Mouse (Mus musculus) T-helper 2 cell (primary cell): ENCODE data around the gene Chpf2.

Source experiments
- in situ Hi-C: fragments of 300-600 bp; cut with MboI, MseI; formaldehyde crosslinking; loops from one replicate; pipeline ENCODE4 v1.15.1; 2025; ENCODE audit warnings: high pct_unique_total_duplicates

Chpf2 gene

DNA sequence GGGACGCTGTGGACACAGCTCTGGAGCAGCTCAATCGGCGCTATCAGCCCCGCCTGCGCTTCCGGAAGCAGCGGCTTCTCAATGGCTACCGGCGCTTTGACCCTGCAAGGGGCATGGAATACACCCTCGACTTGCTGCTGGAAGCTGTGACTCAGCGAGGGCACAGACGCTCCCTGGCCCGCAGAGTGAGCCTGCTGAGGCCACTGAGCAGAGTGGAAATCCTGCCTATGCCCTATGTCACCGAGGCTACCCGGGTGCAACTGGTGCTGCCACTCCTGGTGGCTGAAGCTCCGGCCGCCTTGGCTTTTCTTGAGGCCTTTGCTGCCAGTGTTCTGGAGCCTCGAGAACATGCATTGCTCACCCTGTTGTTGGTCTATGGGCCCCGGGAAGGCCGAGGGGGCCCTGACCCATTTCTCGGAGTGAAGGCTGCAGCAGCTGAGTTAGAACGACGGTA is 4.8 kb downstream of the Chpf2 start:
- in situ Hi-C loops = no loop called here

DNA sequence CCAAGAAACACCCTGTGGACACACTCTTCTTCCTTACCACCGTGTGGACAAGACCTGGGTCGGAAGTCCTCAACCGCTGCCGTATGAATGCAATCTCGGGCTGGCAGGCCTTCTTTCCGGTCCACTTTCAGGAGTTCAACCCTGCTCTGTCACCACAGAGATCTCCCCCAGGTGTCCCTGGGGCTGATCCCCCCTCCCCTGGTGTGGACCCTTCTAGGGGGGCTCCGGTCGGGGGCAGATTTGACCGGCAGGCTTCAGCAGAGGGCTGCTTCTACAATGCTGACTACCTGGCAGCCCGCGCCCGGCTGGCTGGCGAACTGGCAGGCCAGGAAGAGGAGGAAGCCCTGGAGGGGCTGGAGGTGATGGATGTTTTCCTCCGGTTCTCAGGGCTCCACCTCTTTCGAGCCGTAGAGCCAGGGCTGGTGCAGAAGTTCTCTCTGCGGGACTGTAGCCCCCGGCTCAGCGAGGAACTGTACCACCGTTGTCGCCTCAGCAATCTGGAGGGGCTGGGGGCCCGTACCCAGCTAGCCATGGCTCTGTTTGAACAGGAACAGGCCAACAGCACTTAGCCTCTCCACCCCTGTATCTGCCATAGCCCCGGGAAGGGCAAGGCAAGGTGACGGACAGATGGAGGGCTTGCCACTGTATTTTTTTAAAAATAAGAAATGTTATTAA is 5.4 kb downstream of the Chpf2 start:
- in situ Hi-C loops = no loop called here

DNA sequence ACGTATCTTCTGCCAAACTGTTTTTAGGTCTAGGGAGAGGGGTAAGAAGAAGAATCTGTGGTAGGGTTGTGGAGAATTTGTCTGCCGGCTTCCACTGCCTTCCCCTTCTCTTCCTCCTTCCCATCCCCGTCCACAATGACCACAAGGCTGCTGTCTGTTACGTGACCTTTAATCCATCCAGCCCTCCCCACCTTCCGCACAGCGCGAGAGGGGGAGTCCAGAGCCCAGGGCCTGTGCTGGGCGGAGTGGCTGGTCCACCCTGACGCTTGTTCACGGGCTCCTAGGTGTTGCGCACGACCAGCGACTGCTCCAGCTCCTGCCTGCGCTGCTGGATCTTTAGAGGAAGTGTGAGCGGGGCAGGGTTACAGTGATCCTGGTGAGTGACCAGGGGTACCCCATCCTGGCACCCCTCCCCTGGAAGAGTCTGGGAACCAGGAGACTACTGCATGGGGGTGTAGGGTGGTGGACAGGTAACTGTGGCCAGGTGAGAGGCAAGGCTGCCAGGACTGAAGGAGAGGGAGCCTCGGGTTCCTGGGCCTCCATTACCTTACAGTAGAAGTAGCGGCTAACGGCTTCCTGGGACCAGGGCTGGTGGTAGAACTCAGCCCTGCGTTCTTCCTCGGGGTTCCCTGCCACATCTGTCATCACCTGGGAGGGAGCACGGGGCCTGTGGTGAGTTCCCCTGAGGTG is 6.1 kb downstream of the Chpf2 start:
- in situ Hi-C loops = no loop called here

GRCm38 (mm10) chr5:24593230-24593629 is 6.7 kb downstream of the Chpf2 start:
- in situ Hi-C loops = no loop called here

DNA sequence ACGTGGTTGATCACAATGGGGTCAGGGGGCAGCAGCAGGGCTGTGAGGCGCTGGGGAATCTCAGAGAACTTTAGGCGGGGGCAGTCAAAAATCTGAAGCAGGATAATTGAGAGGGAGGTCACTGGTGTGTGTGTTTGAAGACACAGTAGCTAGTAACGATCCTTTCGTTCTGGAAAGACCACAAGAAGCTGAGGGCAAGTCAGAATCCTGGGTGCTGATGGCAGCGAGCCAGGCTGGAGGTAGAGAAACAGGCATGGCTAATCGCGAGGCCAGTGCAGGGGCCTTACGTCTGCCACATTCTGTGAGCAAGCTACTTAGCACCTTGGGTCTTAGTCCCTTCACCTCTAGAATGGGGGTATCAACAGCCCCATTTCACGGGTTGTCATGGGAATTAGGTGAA is 7.4 kb downstream of the Chpf2 start:
- in situ Hi-C loops = no loop called here

- in situ Hi-C loops = no loop called here
These were observed 7.8 kb downstream of the Chpf2 start for GRCm38 (mm10) chr5:24594346-24594745.

DNA sequence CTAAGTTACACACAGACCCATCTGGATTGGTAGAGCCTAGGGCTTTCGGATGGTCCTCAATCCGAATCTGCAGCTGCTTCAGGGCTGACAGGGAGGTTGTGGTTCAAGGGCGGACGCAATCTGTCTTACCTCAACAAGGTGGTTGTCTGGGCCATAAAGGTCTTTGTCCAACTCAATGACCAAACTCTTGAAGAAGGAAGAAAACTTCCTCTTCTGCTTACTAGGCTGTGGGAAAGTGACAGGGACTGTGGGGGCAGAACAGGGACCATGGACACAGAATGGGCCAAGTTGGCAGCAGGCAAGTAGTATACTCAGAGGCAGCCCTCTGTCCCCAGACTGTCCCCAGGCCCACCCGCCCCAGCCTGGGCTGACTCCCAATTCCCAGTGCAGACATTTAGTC is 8.7 kb downstream of the Chpf2 start:
- in situ Hi-C loops = no loop called here

DNA sequence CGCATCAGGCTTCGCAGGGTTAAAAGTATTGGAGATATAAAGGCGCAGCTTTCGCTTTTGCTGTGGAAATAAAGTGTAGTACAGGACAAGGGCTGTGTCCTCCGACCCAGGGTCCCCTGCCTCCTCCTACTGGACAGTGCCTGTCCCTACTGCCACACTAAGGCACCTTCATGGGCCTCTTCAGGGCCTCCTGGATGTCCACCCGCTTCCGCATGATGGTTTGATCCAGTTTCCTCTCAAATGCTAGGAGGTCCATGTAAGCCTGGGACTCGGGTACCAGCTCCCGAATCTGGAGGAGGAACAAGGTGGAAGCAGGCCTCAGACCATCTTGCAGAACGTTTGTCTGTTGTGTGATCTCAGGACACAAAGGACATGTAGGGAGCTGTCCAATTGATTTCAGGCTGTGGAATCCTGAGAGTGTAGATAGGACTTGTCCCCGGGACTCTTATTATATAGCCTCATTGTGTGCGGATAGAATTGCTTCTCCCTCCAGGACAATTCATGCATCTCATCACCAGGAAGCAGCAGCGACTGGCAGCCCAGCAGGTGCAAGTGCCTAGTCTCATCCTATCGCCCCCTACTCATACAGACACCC is 9.3 kb downstream of the Chpf2 start:
- in situ Hi-C loops = no loop called here

DNA sequence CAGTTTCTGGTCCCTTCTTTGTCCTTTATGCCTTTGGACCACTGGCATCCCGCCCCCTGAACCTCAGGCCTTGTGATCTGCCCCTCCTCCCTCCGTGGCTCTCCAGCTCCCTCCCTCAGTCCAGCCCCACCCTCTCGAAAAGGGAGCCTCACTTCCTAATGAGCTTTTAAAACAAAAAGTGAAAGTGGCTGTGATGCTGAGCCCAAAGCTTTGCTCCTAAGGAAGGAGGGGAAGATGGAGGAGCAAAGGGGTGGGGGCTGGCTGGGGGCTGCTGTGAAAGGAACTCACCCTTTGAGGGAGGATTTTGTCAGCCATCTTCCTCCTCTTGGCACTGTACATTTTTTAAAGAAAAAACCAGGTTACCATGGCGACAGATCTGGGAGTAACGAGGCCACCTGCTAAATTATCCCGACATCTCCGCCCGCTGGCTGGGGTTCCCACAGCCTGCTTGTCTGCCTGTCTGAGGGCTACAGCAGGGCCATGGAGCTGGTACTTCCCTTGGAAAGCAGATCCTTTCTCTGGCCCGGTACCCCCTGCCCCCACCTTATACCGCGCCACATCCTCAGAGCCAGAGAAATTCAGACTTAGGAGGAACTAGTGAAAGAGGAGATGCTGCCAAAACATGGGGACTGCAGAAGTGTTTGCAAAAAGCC is 10.1 kb downstream of the Chpf2 start:
- in situ Hi-C loops = no loop called here

- in situ Hi-C loops = no loop called here
These were observed 10.7 kb downstream of the Chpf2 start for GRCm38 (mm10) chr5:24597221-24597728.

DNA sequence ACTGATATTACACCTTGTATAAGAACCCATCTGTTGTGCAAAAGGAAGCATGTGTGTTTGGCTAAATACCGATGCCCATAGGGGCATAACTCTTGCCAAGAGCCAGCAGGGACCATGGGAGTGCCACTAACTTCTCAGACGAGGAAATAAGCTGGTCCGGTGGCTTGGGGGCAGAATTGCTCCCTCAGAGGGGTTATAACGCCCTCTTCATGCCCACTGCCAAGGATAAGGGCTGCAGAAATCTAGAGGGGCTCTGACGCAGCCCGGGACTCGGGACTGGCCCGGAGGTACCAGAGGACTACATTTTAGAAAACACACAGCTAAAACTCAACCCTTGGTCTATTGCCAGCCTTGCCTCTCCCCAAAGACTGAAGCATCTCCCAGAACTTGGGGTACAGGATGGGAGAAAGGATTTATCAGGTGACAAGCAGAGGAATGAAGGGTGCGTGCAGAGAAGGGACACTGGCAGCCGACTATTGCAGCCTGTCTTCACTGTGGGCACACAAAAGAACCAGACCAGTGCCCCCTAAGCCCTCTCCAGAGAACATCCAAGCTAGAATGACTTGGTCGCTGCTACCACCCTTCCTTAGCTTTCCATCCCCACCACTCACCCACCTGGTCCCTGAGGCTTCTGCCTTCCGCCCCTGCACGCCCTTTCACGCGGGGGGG is 11.5 kb downstream of the Chpf2 start:
- in situ Hi-C loops = no loop called here

DNA sequence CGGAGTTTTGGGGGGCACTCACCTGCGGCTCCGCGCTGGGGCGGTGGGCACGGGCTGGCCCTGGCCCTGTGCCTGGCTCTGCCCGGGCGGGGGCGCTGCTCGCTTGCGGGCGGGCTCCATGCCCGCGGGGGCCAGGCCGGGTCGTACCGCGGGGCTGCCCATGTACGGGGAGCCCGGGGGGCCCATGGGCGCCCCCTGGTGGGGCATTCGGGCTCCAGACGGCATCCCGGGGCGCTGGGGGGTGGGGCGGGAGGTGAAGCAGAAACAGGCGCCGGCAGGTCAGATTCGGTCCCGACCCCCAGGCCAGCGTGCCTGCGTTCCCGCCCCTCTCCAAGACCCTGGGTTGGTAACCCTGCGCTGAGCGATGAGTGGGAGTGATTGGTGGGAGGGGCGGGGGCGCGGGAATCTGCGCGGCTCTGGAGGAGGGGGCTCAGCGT is 12.0 kb downstream of the Chpf2 start:
- in situ Hi-C loops = no loop called here

DNA sequence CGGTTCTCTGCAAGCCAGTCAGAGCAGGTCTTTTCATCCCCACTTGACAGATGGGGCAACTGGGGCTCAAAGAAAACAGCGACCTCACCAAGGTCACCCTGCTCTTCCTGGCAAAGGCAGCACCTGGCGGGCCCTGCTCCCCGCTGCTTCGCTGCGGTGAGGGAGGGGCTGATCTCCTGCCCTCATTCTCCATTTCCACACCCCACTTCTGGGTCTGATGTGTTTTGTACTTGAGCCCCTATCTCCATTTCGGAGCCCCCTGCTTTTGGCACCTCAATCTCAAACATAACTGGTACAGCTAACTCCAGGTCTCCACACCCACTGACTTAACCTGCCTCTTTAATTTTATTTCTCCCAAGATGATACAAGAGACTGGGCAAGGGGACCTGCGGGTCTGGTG is 12.6 kb downstream of the Chpf2 start:
- in situ Hi-C loops = no loop called here

DNA sequence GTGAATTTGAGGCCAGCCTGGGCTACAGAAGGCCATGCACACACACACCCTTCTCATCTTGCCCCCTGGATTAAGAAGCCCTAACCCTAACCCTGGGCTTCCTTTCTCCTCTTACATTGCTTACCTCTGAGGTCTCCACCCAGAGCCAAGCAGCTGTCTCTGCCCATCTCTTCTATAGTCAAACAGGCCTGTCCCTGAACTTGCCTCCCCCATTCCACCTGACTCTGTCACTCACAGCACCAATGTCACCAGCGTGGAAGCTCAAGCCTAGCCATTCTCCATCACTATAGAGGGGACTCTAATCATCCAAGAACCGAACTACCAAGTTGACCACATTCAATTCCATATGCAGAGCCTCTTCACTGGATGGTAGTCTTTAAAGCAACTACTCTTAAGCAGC is 13.7 kb downstream of the Chpf2 start:
- in situ Hi-C loops = no loop called here

DNA sequence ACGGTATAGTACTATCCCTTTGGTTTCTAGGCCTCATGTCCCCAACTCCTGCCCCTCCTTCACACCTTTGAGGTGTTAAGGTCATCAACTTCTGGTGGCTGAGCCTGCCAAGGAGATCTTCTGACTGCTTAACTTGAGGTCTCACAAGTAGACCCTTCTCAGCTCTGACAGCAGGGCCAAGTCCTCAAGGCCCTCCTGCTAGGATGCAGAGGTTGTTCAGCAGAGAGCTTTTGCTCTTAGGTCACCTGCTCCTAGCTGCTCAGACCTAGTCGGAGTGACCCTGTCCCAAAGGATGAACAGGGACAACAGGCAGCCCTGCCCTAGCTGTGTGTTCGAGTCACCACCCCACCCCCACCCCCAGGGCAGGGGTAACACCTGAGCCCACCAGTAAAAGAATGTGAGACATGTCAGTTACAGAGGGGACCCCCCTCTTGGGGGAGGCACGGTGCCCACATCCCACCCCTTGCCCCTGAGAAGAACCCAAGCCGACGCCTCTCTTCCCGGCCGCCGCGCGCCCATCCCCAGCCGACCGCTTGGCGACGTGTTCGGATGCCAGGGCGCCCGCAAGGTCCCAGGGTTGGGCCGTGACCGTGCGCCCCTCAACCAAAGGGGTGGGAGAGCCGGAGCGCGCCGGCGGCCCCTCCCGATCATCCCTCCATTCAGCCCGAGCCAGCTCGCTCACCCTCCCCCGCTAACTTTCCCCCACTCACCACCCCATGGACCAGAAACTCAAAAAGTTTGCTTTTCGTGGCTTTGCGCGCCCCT is 14.7 kb downstream of the Chpf2 start:
- in situ Hi-C loops = no loop called here

- in situ Hi-C loops = no loop called here
These were observed 15.6 kb downstream of the Chpf2 start for GRCm38 (mm10) chr5:24601911-24602750.

GRCm38 (mm10) chr5:24602751-24603343 is 16.3 kb downstream of the Chpf2 start:
- in situ Hi-C loops = no loop called here

DNA sequence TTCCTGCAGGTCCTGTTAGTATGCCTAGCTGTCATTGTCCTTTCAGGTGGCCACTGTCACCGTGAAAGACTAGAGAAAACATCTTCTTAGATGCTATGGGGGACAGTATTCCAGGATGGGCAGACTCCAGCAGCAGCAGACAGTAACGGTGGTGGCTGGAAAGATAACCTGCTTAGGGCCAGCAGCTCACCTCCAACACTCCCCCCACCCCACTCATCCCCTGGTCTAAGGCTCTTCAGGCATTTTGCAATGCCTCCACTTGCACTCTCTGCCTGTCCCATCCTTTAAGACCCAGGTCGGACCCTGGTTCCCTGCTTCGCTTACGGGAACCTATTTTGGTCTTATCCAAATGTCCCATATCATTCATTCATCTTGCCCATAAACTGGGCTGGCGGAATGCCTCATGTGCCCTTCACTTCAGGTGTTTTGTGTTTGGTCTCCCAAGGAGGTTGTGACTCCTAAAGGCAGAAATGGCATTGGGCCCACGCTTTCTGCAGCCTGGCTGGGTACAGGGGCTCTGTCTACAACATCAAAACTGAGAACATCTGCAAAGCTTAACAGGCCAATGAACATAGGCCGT is 17.0 kb downstream of the Chpf2 start:
- in situ Hi-C loops = no loop called here

DNA sequence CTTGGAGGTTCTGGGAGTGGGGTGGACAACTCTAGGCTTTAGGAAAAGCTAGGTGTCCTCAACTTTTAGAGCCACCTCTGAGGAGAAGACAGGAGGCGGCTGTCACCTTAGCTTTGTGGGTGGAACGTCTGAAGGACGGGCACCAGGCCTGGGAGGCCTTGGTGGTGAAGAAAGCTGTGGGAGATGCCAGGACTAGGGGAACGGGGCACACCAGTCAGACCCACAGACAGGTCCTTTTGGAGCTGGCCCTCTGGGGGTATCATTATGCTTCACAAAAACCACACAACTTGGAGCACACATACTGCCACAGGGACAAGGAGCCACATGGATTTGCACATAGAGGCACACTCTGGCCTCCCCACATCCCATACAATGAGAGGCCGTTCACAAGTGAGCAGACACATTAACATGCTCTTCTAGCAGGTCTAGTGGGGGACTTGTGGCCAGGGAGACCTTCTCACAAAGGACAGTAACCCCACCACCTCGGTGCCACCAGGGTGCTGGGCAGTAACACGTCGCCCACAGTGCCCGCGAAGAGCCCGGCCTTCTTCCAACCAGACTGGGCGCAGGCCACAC is 17.6 kb downstream of the Chpf2 start:
- in situ Hi-C loops = no loop called here
